Mouse (Mus musculus) megakaryocyte, embryonic 14.5 days (primary cell): Measurements from ENCODE around the gene Ffar1.

ENCODE experiments used
- FLI1 ChIP-seq: IDR thresholded peaks from 2 replicates; pipeline ENCODE4 v1.6.1; 2012; ENCODE audit warnings: low read length, inconsistent platforms, mixed read lengths
- GATA1 ChIP-seq: IDR thresholded peaks from 3 replicates; pipeline ENCODE4 v1.6.1; 2012; ENCODE audit warnings: mixed read lengths, low read length, inconsistent platforms, borderline replicate concordance

GRCm38 (mm10) chr7:30812291-30812807, 49.0 kb downstream of the Ffar1 start:
- TF ChIP-seq GATA1 (0 out of 3 replicates have a peak, but pooled peaks have one; percentile 33), FLI1 (no peak)
